Mouse (Mus musculus) ovary, adult 2 months (tissue): ENCODE measurements around the gene Vmn1r95. TPM values are rescaled to one million over a fixed set of nuclear protein-coding genes. Genes with fewer than 3 reads are reported as not detected.

Experiments
- polyA plus RNA-seq: library from polyadenylated mRNA; depleted of rRNA; stranded (reverse); fragments of >200 nt; gene quantifications from 2 replicates; pipeline ENCODE4 v1.2.3, GENCODE M21; 2012; rRNA removed

Vmn1r95 gene
- polyA plus RNA-seq: not detected in 2 replicates

GRCm38 (mm10) chr7:20193410-20193809 is at the start of gene Vmn1r95:
Gene Vmn1r95, plus strand, starts transcription at chr7:20193710.

GRCm38 (mm10) chr7:20168277-20168676 is 25.2 kb upstream of the Vmn1r95 start, which contains the start of gene Vmn1r94:
Gene Vmn1r94, minus strand, starts transcription at chr7:20168377.

DNA sequence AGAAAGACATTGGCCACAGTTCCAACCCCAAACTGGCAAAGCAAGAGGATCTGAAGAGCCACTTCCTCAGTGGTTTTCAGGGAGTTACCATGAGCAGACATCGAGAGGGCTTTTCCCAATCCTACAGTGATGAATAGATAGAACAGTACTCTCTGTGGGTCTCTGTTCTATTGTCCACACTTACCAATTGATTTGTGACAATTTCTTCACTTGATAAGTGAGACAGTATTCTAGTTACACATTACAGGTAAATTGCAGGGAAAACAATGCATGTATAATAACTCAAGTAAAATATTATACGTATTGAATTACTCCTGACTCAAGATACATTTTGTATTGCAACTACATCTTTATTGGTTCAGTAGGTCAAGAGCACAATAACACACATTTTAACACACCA is 12.0 kb downstream of the Vmn1r95 start, which contains the start of gene Gm6164:
Gene Gm6164 (minus strand): TSS at position 101 of the 400 bp plus-strand sequence.

GRCm38 (mm10) chr7:20233728-20234127 is 40.2 kb downstream of the Vmn1r95 start, which contains the start of gene Gm4498:
Gene Gm4498, minus strand, starts transcription at chr7:20233828.

Other genes with a start within 250 kb of the Vmn1r95 start
- gene Igsf23, start 243.0 kb upstream of the Vmn1r95 start, polyA plus RNA-seq: 0.68 and 1.3 TPM in 2 replicates
- 0.31 and 0.58 TPM in 2 replicates for gene Ceacam20, start 228.3 kb upstream of the Vmn1r95 start, polyA plus RNA-seq
- 0.87 and 1.3 TPM in 2 replicates for gene Nlrp9b, start 202.2 kb upstream of the Vmn1r95 start, polyA plus RNA-seq
- not detected in 2 replicates for gene Vmn1r91, start 94.0 kb upstream of the Vmn1r95 start, polyA plus RNA-seq
- not detected in 2 replicates for gene Gm16442, start 71.1 kb upstream of the Vmn1r95 start, polyA plus RNA-seq
- gene Vmn1r93, start 54.6 kb upstream of the Vmn1r95 start, polyA plus RNA-seq: not detected in 2 replicates
- gene Vmn1r94, start 25.3 kb upstream of the Vmn1r95 start, polyA plus RNA-seq: not detected in 2 replicates
- not detected in 2 replicates for gene Gm6164, start 11.9 kb downstream of the Vmn1r95 start, polyA plus RNA-seq
- gene Gm4498, start 40.1 kb downstream of the Vmn1r95 start, polyA plus RNA-seq: not detected in 2 replicates
- gene Gm5890, start 69.1 kb downstream of the Vmn1r95 start, polyA plus RNA-seq: not detected in 2 replicates
- not detected in 2 replicates for gene Gm4133, start 140.4 kb downstream of the Vmn1r95 start, polyA plus RNA-seq
- gene Gm5728, start 181.7 kb downstream of the Vmn1r95 start, polyA plus RNA-seq: not detected in 2 replicates
- gene Vmn1r100, start 224.2 kb downstream of the Vmn1r95 start, polyA plus RNA-seq: not detected in 2 replicates
- not detected in 2 replicates for gene Vmn1r101, start 248.9 kb downstream of the Vmn1r95 start, polyA plus RNA-seq